Mouse (Mus musculus) left cerebral cortex, postnatal 36 days (tissue): ENCODE data around the gene Bag6. TPM values are rescaled to one million over a fixed set of nuclear protein-coding genes. Genes with fewer than 3 reads are reported as not detected.
A peak's percentile ranks its signal among the peaks of the same experiment; 100 is the strongest.

Experiments
- DNase-seq, 2 experiments: peaks; one replicate each; pipeline ENCODE4 v3.0.0; 2021 to 2022; ENCODE audit warnings: low spot score in 2 of 2, mixed read lengths in 1 of 2
- intact Hi-C: fragments of 180-260 bp; cut with DNase I; formaldehyde crosslinking; loops from one replicate; pipeline ENCODE4 v1.15.1; 2025
- total RNA-seq, 2 experiments: library from RNA; stranded (reverse); gene quantifications; 2 replicates each; pipeline ENCODE4 v1.2.3; 2021

Bag6 gene
- total RNA-seq, 2 experiments from 2014 or later = 302 to 324 TPM

GRCm38 (mm10) chr17:35162730-35163129 is 27.8 kb downstream of the Bag6 start:
- DNase-seq = no peak
- intact Hi-C loops = no loop called here

- no peak for DNase-seq
- intact Hi-C loops = loop anchor here (1.0 to 2.0 kb wide), 2 partner anchors 28 to 73 kb away; partner anchors contain the start of gene Bag6
Observed at GRCm38 (mm10) chr17:35163326-35164081, 28.5 kb downstream of the Bag6 start.

- intact Hi-C loops = loop anchor here (1.0 to 2.0 kb wide), 2 partner anchors 29 to 73 kb away; partner anchors contain the start of gene Bag6
- DNase-seq = no peak
Observed at GRCm38 (mm10) chr17:35164218-35164567, 29.2 kb downstream of the Bag6 start.

GRCm38 (mm10) chr17:35164568-35165450 is 29.8 kb downstream of the Bag6 start, which contains the start of gene Prrc2a:
Gene Prrc2a (minus strand): TSS chr17:35164897.
- intact Hi-C loops = loop anchor here (1.0 to 2.0 kb wide), 2 partner anchors 30 to 72 kb away; partner anchors contain the start of gene Bag6
- DNase-seq = peak; percentile 99

GRCm38 (mm10) chr17:35165451-35166155 is 30.6 kb downstream of the Bag6 start:
- intact Hi-C loops = loop anchor here (2.0 kb wide), 1 partner anchor 71 kb away; no protein-coding TSS in a partner anchor
- no peak for DNase-seq

- intact Hi-C loops = no loop called here
- peak in 1 of 2 experiments; percentile 46 for DNase-seq
Observed at GRCm38 (mm10) chr17:35166352-35167035, 31.5 kb downstream of the Bag6 start.

GRCm38 (mm10) chr17:35167794-35168193 is 32.8 kb downstream of the Bag6 start:
- intact Hi-C loops = no loop called here
- no peak for DNase-seq

GRCm38 (mm10) chr17:35168541-35169207 is 33.7 kb downstream of the Bag6 start:
- intact Hi-C loops = no loop called here
- DNase-seq = no peak

GRCm38 (mm10) chr17:35172445-35173234 is 37.7 kb downstream of the Bag6 start:
- DNase-seq = peak in 1 of 2 experiments; percentile 62
- intact Hi-C loops = no loop called here

- intact Hi-C loops = no loop called here
- no peak for DNase-seq
Observed at GRCm38 (mm10) chr17:35173329-35173728, 38.4 kb downstream of the Bag6 start.

GRCm38 (mm10) chr17:35174201-35174977 is 39.4 kb downstream of the Bag6 start:
- DNase-seq = no peak

GRCm38 (mm10) chr17:35175382-35175781 is 40.4 kb downstream of the Bag6 start:
- intact Hi-C loops = no loop called here

More at GRCm38 (mm10) chr17:35174201-35174977, 39.4 kb downstream of the Bag6 start:
- intact Hi-C loops = no loop called here

GRCm38 (mm10) chr17:35175968-35176367 is 41.0 kb downstream of the Bag6 start, which contains the start of gene Aif1:
Gene Aif1 (minus strand): TSS chr17:35176068.
- no peak for DNase-seq
- intact Hi-C loops = no loop called here

More at GRCm38 (mm10) chr17:35175382-35175781, 40.4 kb downstream of the Bag6 start:
- no peak for DNase-seq

- DNase-seq = peak in 1 of 2 experiments; percentile 49
- intact Hi-C loops = loop anchor here (2.0 kb wide), 1 partner anchor 54 kb away; the partner anchor contains the start of gene Atp6v1g2
Observed at GRCm38 (mm10) chr17:35178528-35178927, 43.5 kb downstream of the Bag6 start.

- intact Hi-C loops = no loop called here
Observed at GRCm38 (mm10) chr17:35180093-35180492, 45.1 kb downstream of the Bag6 start.

GRCm38 (mm10) chr17:35185639-35186611 is 50.9 kb downstream of the Bag6 start:
- intact Hi-C loops = no loop called here
- DNase-seq = no peak

More at GRCm38 (mm10) chr17:35180093-35180492, 45.1 kb downstream of the Bag6 start:
- no peak for DNase-seq
